Mouse (Mus musculus): ENCODE measurements around the gene Slc17a9.

DNA sequence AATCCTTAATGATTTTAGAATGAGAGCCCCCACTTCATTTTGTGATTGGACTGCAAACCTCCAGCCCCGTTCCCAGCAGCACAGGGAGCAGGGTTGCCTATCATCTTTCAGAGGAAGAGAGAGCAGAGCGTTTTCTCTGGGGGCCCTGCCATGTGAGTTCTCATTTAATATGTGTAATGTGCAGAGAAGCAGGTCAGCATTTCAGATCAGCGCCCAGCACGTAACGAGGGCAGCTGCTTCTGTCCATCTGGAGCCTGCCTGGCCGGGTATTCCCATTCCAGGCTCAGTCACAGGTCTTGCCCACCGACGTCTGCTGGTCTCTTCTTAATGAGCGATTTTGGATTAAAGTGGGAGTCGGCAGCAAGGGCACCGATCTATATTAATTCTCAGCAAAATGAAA, 39.9 kb downstream of the Slc17a9 start:
- TF ChIP-seq CTCF (IDR thresholded peaks at IDR 0.05; ENCODE audit: extremely low read depth, insufficient read depth, low read length) (no peak), POLR2A (IDR thresholded peaks at IDR 0.05; ENCODE audit: extremely low read depth, insufficient read depth, low read length) (no peak)
